Mouse (Mus musculus) neural tube, embryonic 11.5 days (tissue): ENCODE results near the gene Procr. TPM values are rescaled to one million over a fixed set of nuclear protein-coding genes. Genes with fewer than 3 reads are reported as not detected.

Source experiments
- polyA plus RNA-seq: library from polyadenylated mRNA; unstranded; fragments of >200 nt; fragmentation: Nextera tagmentation; extraction: Ambion mirVana; gene quantifications from 2 replicates; pipeline ENCODE4 v1.2.1, GENCODE M21; 2014

The Procr gene
- polyA plus RNA-seq, 1 experiment from 2014 or later: 2.8 TPM

Other genes with a start within 250 kb of the Procr start
- gene Acss2, start 233.2 kb upstream of the Procr start, polyA plus RNA-seq: 22.0 and 28.8 TPM in 2 replicates
- 14.4 and 17.1 TPM in 2 replicates for gene Ggt7, start 232.9 kb upstream of the Procr start, polyA plus RNA-seq
- 15.5 and 15.7 TPM in 2 replicates for gene Gss, start 158.3 kb upstream of the Procr start, polyA plus RNA-seq
- 1.5 and 1.8 TPM in 2 replicates for gene Myh7b, start 139.9 kb upstream of the Procr start, polyA plus RNA-seq
- gene Trpc4ap, start 58.7 kb upstream of the Procr start, polyA plus RNA-seq: 155 and 166 TPM in 2 replicates
- gene Edem2, start 21.6 kb upstream of the Procr start, polyA plus RNA-seq: 33.1 and 36.0 TPM in 2 replicates
- not detected in 2 replicates for gene Gm17581, start 15.3 kb upstream of the Procr start, polyA plus RNA-seq
- gene Mmp24, start 24.2 kb downstream of the Procr start, polyA plus RNA-seq: 4.3 and 5.7 TPM in 2 replicates
- gene BC029722, start 68.3 kb downstream of the Procr start, polyA plus RNA-seq: 11.1 and 12.2 TPM in 2 replicates
- 199 TPM in 2 replicates for gene Eif6, start 75.8 kb downstream of the Procr start, polyA plus RNA-seq
- 0.15 and 0.27 TPM in 2 replicates for gene Fam83c, start 83.7 kb downstream of the Procr start, polyA plus RNA-seq
- gene Uqcc1, start 179.2 kb downstream of the Procr start, polyA plus RNA-seq: 84.7 and 88.6 TPM in 2 replicates
- gene Gm15557, start 189.6 kb downstream of the Procr start, polyA plus RNA-seq: not detected in 2 replicates
- gene Gdf5, start 194.2 kb downstream of the Procr start, polyA plus RNA-seq: 1.1 and 1.7 TPM in 2 replicates
- 13.7 and 16.8 TPM in 2 replicates for gene Cep250, start 205.3 kb downstream of the Procr start, polyA plus RNA-seq